Mouse (Mus musculus) spleen, adult 12 weeks (tissue): ENCODE measurements around the gene Iglon5.

Source experiments
- DNase-seq: peaks from one replicate; pipeline ENCODE4 v3.0.0; 2022; ENCODE audit warnings: low spot score

Iglon5 gene

DNA sequence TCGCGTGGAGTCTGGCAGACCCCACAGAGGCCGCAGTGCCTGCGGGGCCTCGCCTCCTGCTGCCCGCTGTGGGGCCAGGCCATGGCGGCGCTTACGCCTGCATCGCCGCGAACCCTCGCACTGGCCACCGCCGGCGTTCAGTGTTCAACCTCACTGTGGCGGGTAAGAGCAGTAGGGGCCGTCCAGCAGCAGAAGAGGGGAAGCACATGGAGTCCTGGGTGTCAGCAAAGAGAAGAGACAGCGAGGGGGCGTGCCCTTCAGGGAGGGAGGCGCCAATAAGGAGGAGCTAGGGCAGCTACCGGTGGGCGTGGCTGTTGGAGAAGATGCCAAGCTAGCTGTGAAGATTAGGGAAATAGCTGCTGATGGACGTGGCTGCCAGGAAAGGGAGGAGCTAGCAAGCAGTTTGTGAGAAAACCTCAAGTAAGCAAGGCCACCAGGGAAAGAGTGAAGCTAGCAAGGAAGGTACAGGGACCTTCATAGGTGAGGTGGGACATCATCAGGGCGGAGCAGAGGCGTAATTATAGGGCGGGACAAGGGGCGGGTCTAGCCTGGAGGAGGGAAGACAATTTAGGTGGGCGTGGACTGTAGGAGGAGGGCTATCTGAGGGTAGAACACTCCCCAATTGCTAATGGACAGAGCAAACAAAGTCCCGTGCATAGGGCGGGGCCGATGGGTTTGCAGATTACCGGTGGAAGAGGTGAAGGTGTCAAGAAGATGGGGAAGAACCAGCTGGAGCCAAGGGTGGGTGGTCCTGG, 24.4 kb downstream of the Iglon5 start:
- peak; percentile 81 for DNase-seq

DNA sequence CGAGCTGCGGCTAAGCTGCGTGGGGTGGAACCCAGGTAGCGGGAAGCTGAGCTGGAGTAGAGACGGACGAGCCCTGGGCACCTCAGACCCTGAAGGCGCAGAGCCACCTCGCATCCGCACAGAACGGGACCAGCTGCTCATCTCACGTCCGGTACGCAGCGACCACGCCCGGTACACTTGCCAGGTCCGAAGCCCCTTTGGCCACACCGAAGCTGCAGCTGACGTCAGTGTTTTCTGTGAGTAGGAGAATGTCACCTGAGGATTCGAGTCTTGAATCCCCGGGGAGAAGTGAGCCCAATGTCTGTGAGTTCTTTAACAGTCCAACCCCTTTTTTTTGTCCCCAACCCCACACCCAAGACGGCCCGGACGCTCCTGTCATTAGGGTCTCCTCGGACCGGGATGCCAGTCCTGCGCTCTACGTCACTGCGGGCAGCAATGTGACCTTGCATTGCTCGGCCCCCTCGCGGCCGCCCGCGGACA, 25.0 kb downstream of the Iglon5 start:
- DNase-seq: peak; percentile 9

DNA sequence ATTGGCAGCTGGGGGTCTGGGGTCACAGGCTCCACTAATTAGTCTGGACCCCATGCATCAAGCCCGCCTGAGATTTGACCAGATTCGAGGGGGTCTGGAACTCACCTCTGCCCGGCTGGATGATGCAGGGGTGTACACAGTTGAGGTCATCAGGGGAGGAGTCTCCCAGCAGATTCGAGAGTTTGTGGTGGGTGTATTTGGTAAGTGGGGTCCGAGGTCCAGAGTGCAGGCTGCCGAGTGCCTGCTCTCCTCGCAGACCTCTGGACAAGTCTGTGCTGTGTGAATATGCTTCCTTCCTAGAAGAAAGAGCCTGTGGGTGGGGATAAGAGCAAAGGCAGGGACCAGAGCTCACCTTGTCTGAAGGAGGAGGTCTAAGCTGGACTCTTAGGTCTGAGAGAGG, 25.9 kb downstream of the Iglon5 start:
- no peak for DNase-seq

DNA sequence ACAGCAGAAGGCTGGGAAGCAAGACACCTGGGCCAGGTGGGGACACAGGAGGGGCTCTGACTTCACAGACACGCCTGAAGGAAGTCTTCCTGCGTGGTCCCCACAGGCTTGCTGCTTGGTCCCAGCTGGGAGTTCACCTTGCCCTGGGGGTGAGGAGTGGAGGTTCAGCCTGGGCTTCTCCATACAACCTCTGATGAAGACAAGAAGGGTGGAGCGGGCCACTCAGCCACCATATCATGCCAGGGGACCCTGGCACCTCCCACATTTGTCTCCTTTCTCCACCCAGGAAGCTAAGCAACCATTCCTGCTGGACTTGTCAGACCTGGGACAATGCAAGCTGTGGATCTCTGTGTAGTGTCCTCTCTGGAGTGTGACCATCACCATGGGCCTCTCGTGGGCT, 27.0 kb downstream of the Iglon5 start, which contains the start of gene Vsig10l:
Gene Vsig10l, plus strand, starts transcription at position 301 of the 400 bp plus-strand sequence.
- DNase-seq: no peak

DNA sequence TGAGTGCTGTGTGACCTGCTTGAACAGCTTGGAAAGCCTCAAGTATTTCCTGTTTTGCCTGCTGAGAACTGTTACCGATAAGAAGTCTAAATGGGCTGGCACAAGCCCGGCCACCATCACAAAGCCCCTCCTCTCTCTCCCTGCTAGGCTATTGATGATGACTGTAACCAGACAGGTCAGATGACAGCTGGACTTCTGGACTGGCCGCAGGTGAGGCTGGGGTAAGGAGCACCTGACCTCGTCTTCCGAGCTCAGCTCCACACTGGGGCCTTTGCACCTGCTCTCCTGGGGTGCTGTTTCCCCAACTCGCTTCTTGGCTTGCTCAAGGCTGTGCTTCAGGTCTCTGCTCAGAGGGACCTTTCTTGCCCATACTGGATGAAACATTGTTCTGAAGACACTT, 35.5 kb downstream of the Iglon5 start:
- DNase-seq: no peak

DNA sequence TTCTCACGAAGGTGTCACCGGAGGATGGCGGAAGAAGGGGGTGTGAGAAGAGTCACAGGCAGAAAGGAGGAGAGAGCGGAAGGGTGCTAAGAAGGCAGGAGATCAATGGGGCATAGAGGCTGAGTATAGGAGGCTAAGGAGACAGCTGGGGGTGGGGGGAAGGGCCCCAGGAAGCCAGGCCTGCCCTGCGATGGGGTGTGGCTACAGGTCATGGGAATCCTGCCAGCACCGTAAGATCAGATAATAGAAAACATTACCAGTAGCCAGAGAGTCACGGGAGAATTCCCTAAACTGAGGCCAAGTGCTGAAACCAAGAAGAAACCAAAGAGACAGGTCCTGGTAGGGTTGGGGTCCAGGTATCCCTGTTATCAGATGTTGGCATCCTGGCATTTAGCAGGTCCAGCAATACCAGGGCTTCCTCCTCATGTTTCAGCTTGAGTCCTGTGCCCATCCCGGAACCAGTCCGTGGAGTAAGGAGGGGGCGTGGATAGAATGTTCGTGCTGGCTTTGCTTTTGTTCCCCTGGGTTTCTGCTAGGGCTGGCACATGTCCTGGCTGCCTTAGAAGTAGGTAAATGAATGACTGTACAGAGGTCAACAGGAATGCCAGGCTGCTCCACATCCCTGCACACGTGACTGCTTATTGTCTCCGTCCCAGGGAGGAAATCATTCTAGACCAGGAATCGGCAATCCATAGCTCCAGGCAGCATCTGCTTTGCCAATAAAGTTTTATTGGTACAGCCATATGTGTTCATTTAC, 36.1 kb downstream of the Iglon5 start:
- DNase-seq: no peak

DNA sequence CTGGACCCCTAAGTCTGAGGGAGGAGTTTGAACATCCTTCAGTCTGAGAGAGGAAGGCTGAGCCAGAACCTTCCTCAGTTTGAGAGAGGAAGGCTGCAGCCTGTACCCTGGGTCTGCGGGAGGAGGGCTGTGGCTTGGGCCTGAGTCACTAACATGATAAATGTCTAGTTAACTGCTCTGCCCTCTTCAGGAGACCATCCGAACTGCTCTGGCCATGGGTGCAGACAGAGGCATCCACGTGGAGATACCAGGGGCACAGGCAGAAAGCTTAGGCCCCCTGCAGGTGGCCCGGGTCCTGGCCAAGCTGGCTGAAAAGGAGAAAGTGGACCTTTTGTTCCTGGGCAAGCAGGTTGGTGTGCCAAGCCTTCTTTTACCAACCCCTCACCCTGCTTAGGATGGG, 37.3 kb downstream of the Iglon5 start:
- DNase-seq: no peak

DNA sequence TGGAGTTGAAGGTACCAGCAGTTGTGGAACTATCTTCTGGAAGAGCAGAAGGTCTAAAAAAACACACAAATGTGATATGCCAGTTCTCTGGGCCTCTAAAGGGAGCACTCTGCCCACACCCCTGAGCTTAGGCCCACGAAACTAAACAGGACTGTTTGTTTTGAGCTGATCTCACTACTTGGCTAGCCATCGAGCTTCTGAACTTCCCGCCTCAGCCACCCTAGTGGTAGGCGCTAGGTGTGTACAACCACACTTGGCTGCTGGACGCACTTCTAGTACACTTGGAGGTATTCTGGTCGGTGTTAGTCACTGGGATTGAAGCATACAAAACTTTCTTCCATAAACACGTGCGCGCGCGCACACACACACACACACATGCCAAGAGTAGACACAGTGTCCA, 38.1 kb downstream of the Iglon5 start:
- DNase-seq: no peak

DNA sequence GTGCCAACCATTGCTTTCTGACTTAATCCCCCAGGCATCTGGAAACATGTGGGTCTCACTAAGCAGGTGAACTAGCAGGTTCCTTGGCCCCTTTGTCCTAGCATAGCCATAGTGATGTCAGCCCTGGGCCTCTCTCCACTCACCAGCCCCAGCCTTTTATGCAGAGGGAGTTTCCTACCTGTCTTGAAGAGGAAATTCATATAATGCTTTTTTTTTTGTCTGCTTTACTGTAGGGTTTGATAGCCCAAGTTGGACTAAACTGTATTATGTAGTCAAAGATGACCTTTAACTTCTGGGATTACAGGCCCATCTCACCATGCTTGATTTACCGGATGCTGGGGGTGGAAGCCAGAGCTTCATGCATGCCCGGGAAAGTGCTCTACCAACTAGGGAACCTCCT, 40.1 kb downstream of the Iglon5 start:
- no peak for DNase-seq

DNA sequence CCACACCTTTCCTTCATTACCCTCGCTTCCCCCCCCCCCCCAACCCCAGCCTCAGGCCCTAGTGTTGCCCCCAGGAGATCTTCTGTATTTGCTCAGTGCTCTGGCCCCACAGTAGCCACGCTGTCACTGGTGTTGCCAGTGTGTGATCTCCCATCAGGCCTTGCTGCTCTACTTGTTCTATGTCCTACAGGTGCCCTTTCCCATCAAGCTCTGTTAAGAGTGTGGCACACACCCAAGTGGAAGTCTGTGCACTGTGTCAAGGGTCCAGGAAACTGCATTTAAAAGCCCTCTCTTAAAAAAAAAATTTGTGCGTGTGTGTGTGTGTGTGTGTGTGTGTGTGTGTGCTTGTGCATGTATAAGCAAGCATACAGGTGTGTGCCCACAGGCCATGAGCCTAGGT, 41.6 kb downstream of the Iglon5 start:
- DNase-seq: no peak

DNA sequence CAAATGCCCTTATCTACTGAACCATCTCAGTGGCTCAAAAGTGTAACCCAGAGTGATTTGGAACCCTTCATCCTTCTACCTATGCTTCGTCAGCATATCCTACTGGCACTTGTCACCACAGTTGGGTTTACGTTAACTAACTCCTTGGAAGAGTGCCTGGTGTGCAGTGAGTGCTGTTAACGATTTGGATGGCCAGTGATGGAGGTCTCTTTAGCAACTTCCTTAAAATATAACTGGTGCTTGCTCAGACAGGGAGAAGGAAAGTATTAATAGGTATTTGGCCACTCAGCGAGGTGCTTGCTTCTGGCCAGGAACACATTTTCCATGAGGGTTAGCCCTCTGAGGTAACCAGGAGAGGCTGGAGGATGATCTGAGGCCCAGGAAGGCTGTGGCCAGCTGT, 42.1 kb downstream of the Iglon5 start:
- no peak for DNase-seq

DNA sequence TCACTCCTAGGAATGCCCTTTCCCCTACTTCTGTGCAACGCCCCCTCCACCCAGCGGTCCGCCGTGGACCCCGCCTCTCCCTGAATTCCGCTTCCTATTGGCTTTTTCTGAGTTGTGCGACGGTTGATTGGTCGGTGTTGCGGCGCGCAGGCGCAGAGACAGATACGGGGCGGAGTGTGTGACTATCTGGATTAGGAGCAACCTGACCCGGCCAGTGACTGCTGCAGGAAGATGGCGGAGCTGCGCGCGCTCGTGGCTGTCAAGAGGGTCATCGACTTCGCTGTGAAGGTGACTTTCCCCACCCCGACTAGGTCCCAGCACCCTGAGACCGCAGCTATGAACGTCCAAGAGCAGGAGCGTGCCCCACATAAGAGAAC, 46.0 kb downstream of the Iglon5 start, which contains the start of the genes Etfb and Gm45233:
Gene Etfb, plus strand, starts transcription at position 167 of the 377 bp plus-strand sequence.
Gene Gm45233, plus strand, starts transcription at position 212 of the 377 bp plus-strand sequence.
- peak; percentile 87 for DNase-seq

DNA sequence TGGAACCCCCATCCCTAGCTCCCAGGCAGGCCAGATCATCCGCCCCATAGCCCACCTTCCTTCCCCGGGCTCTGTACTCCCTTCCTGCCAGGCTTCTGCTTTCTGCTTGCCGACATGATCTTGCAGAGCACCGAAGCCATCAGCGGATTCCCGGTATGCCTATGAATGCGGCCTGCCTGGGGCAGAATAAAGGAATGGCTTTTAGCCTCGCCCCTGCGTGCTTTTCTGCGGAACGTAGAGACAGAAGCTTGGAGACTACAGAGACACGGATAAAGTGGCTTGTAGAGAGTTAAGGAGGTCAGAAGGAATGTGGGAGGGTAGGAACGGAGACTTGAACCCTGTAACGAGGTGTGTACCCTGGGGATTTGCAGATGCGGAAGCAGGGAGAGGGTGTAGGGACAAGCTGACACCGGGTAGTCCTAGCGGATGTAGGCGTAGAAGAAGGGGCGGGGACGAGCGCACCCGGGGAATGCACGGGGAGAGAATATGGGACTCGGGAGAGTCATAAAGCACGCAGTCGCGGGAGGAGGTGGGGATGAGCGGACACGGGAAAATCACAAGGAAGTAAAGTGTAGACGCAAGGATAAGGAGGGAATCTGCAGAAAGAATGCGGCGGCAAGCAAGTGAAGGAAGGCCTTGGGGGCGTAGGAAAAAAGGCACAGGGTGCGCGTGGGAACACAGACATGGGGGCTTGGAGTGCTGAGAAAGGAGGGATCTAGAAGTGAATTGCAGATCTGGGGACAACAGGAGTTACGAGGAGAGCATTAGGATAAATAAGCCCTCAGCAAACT, 46.6 kb downstream of the Iglon5 start:
- DNase-seq: peak; percentile 60

DNA sequence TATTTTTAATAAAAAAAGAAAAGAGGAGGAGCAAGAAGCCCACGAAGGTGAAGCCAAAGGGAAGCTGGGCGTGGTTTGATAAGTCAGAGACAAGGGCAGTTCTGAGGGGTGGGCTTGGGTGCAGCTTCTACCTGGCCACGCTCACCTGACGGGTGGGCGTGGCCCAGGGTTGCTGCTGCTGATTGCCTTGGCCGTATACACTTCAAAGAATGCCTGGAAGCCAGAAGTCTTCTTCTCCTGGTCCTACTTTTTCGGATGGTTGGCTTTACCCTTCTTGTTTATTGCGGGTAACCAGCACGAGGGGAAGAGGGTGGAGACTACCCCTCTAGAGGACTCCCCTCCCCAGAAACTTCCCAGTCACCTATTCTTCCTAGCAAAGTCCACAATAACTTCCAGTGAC, 47.2 kb downstream of the Iglon5 start:
- no peak for DNase-seq

DNA sequence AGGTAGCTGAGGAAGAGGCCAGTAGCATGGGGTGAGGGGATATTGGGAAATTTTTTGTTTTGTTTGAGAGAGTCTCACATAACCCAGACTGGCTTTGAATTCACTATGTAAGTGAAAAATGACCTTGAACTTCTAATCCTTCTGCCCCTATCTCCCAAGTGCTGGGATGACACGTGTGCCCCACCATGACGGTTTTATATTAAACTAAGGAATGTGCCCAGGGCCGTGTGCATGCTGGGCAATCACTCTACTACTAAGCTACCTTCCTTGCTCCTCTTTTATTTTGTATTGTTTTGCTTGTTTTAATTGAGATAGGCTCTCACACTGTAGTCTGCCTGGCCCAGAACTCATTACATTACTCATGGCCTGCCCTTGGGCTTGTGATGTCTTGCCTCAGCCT, 48.8 kb downstream of the Iglon5 start:
- DNase-seq: no peak

DNA sequence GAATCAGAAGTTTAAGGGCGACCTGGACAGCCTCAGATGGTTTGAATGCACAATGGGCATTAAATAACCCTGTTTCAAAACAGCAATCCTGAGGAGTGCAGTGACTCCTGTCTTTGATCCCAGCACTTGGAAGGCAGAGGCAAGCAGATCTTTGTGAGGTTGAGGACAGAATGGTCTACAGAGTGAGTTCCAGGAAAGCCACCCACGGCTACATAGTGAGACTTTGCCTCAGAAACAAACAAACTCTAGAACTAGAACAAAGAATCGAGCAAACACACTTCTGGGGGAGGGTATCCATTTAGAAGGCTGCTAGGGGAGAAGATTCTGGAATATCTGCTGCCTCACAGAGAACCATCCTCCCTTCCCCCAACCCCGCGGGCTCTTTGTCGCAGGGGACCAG, 49.4 kb downstream of the Iglon5 start, which contains the start of gene Cldnd2:
Gene Cldnd2, plus strand, starts transcription at position 301 of the 400 bp plus-strand sequence.
- no peak for DNase-seq

DNA sequence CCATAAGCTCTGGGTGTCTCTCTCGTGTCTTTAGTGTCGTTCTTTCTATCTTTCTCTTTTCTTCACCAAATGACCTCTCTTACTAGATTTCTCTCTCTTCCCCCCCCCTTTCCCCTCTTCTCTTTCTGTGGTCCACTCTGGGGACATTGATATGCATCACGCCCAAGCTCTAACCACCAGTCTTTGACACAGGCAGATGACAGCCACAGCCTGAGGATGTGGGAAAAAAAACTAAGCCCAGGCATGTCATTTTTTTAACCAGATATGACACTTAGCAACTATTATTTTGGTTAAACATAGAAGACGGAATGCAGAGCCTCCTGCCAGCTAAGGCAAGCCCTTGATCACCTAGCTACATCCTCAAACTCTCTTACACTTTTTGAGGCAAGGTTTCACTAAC, 51.3 kb downstream of the Iglon5 start:
- no peak for DNase-seq

DNA sequence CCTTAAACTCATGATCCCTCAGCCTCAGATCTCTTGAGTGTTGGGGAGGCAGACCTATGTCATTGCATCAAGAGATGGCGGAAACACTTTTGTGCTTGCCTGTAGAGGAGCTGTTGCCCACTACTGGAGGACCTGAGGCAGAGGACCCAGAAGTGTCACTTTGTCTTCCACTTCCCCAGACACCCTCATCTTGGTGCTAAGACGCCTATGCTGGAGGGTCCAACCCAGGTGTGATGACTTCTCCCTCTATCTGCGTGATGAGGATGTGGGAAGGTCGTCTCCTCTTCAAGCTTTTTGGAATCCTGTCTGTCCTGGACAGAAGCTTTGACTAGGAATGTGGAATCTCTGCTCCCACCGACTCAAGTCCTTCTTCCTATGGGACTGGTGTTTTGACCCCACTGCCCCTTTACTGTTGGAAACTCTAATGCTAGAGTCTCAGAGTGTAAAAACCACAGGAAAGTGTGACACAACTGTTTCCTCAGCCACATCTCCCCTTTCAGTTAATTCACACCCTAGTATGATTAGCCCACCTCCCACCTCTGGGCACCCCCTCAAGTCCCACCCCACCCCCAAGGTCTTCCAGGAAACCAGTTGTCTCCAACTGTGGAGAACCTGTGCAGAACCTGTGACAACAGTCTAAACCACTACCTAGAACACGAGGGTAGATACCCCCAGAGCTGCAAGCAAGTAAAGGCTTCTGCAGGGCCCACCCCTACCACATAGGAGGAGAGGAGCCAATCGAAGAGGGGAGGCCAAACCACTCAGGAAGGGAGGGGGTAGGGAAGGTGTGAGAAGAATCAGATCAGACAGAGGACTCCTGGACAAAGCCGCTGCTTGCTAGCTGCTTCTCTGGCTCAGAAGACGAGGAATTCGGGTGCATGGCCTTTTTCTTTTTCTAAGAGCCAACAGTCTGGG, 53.3 kb downstream of the Iglon5 start, which contains the start of gene Nkg7:
Gene Nkg7, plus strand, starts transcription at position 733 of the 915 bp plus-strand sequence.
- DNase-seq: no peak

DNA sequence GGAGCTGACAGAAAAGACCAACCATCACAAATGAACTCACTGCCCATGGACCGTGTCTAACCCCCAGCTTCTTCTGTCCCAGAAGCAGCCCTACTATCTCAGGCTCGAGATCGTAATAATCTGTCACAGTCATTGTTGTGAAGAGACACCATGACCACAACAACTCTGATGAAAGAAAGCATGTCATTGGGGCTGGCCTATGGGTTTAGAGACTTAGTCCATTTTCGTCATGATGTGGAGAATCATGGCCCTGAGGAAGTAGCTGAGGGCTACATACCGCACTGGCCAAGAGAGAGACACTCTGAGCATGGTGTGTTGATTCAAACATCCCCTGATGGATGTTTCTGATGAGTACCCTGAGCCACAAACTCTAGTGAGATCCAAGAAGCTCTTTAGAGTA, 55.2 kb downstream of the Iglon5 start:
- DNase-seq: no peak

DNA sequence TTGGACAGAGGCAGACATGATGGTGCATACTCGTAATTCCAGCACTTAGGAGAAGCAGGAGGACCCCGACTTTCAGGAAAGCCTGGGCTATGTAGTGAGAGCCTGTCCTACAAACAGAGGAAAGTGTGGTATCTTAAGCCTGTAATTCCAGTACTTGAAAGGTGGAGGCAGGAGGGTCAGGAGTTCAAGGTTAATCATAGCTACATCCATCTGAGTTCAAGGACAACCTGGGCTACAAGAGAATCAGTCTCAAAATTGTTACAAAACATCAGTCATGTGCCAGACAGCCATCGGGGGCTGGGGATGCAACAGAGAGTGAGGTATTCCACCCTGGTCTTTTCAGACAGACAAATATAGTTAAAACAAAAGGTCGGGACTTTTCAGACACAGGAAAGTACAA, 57.0 kb downstream of the Iglon5 start:
- no peak for DNase-seq

DNA sequence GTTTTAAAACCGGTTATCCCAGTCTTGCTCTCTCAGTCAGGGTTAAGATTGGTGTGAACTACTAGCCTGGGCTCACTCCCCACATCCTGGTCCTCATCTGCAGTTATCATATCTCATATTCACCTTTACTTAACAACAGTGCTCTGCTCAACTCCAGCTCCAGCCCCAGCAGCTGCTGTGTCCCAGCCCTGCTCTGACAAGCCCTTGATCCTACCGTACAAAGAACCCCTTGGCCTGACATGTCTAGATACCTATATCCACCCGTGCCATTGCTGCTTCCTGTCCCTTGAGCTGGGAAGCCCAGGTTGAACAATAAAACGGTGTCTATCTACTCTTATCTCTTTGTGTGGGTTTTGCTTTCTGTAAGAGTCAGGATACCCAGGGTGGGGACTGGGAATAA, 60.4 kb downstream of the Iglon5 start:
- no peak for DNase-seq
